ENCODE assay signal across 17 mouse cellular contexts in the genomic region with DNA sequence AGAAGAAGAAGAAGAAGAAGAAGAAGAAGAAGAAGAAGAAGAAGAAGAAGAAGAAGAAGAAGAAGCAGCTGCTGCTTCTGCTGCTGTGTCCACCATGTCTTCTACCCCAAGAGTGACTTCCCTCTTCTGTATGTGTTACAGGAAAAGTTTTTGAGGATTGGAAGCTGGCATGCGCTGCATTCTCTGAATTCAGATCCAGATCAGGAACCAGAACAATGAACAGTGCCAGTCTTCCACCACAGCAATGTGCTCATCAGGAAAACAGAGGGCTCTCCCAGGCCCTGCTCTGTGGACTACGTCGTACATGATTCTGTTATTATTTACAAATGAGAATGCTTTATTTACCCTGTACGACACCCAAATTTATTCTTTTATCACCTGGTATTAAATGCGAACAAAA.
"Had no signal": no experiment of that assay in that cellular context is flagged by ENCODE, and none has a peak within 500 bp of the region (broad histone marks: within the 10 kb centered on the region; RNA-seq: fewer than 3 reads in every experiment).

No protein-coding gene starts in this region.

- H3K9ac ChIP-seq: liver, embryonic 12.5 days; liver, embryonic 14.5 days; lung, embryonic 14.5 days; neural tube, embryonic 13.5 days; neural tube, embryonic 15.5 days; stomach, embryonic 15.5 days had no signal

- H3K9me3 ChIP-seq: liver, embryonic 12.5 days; neural tube, embryonic 13.5 days; neural tube, embryonic 15.5 days; stomach, embryonic 15.5 days had no signal

- H3K27me3 ChIP-seq: stomach, embryonic 15.5 days had no signal

- H3K4me3 ChIP-seq: liver, embryonic 12.5 days; myocyte; neural tube, embryonic 13.5 days; neural tube, embryonic 15.5 days; stomach, embryonic 15.5 days had no signal

- H3K36me3 ChIP-seq: liver, embryonic 12.5 days; neural tube, embryonic 13.5 days; neural tube, embryonic 15.5 days; stomach, embryonic 15.5 days had no signal

- DNase-seq: lung, adult 18-20 months; lung, embryonic 14.5 days; lung, postnatal 10 days; lung, postnatal 4 days; retina, postnatal 1 day; right cerebral cortex, adult 18-20 months; right cerebral cortex, postnatal 14 days; thymus, adult 2 months; thymus, postnatal 25 days; thymus, postnatal 4 days had no signal

- H3K4me2 ChIP-seq: liver, embryonic 12.5 days; lung, embryonic 14.5 days; neural tube, embryonic 13.5 days; neural tube, embryonic 15.5 days; stomach, embryonic 15.5 days had no signal

- H3K27ac ChIP-seq: liver, embryonic 12.5 days; liver, embryonic 14.5 days; neural tube, embryonic 13.5 days; neural tube, embryonic 15.5 days; stomach, embryonic 15.5 days; stomach, postnatal 0 days had no signal

- H3K4me1 ChIP-seq: neural tube, embryonic 13.5 days; stomach, embryonic 15.5 days had no signal

- ATAC-seq: liver, embryonic 12.5 days had no signal
